Mouse (Mus musculus) erythroblast, embryonic 14.5 days (primary cell): ENCODE results near the gene Snx4. TPM values are rescaled to one million over a fixed set of nuclear protein-coding genes. Genes with fewer than 3 reads are reported as not detected.

ENCODE experiments used
- H3K27me3 ChIP-seq: 2 replicates; pipeline ENCODE4 v1.6.1; 2012; ENCODE audit warnings: inconsistent platforms; ENCODE audit not compliant: control insufficient read depth
- H3K36me3 ChIP-seq: 2 replicates; pipeline ENCODE4 v1.6.1; 2012; ENCODE audit warnings: mild to moderate bottlenecking, inconsistent platforms; ENCODE audit not compliant: control insufficient read depth
- H3K4me1 ChIP-seq: 2 replicates; pipeline ENCODE4 v1.6.1; 2012; ENCODE audit warnings: inconsistent platforms; ENCODE audit not compliant: control insufficient read depth
- H3K4me3 ChIP-seq: replicated peaks from 2 replicates; pipeline ENCODE3; 2012; ENCODE audit warnings: moderate library complexity, mild to moderate bottlenecking, inconsistent platforms
- H3K9me3 ChIP-seq: 2 replicates; pipeline ENCODE4 v1.6.1; 2012; ENCODE audit warnings: low read length, inconsistent platforms, mixed read lengths; ENCODE audit not compliant: control insufficient read depth
- GATA1 ChIP-seq: IDR thresholded peaks from 2 replicates; pipeline ENCODE4 v1.6.1; 2012; ENCODE audit warnings: low read length, inconsistent platforms, mixed read lengths
- TAL1 ChIP-seq: IDR thresholded peaks from 3 replicates; pipeline ENCODE4 v1.6.1; 2012; ENCODE audit warnings: low read length, inconsistent platforms, mixed read lengths
- polyA plus RNA-seq: library from polyadenylated mRNA; stranded (reverse); fragments of >175 nt; gene quantifications from 2 replicates; pipeline ENCODE4 v1.2.3, GENCODE M21; 2012

Gene Snx4
- polyA plus RNA-seq, 1 experiment = 0.37 TPM

- H3K4me3 ChIP-seq = no peak overlapping the region
- H3K27me3 ChIP-seq = no peaks in the 10 kb centered on the region
- peaks cover 2% of the 10 kb centered on the region; the same call in 1 of the 2 replicates for H3K4me1 ChIP-seq
- H3K9me3 ChIP-seq = no peaks in the 10 kb centered on the region
- no peaks in the 10 kb centered on the region for H3K36me3 ChIP-seq
- TF ChIP-seq GATA1 (no peak), TAL1 (no peak)
These were observed 93.6 kb downstream of the Snx4 start for GRCm38 (mm10) chr16:33344875-33345274.

DNA sequence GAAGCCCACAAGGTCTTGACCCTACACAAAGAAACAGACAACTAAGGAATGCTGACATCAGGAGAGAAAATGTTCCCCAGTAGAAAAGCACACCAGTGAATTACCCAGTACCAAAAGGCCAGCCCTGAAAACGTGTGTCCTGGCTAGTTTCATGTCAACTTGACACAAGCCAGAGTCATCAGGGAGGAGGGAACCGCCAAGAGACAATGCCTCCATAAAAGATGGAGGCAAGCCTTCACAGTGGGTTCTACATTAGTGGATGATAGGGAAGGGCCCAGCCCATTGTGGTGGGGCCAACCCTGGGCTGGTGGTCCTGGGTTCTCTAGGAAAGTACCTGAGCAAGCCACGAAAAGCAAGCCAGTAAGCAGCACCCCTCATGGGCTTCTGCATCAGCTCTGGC lies 95.1 kb downstream of the Snx4 start:
- H3K27me3 ChIP-seq = no peaks in the 10 kb centered on the region
- no peak overlapping the region for H3K4me3 ChIP-seq
- no peak for TF ChIP-seq TAL1
- TF ChIP-seq GATA1 = no peak
- no peaks in the 10 kb centered on the region for H3K36me3 ChIP-seq
- no peaks in the 10 kb centered on the region for H3K9me3 ChIP-seq
- H3K4me1 ChIP-seq = no peaks in the 10 kb centered on the region

GRCm38 (mm10) chr16:33347134-33347533 lies 95.9 kb downstream of the Snx4 start:
- H3K4me1 ChIP-seq = no peaks in the 10 kb centered on the region
- TF ChIP-seq TAL1 (no peak), GATA1 (no peak)

More at GRCm38 (mm10) chr16:33347134-33347533, 95.9 kb downstream of the Snx4 start:
- Histone ChIP-seq H3K9me3 (no peaks in the 10 kb centered on the region), H3K36me3 (no peaks in the 10 kb centered on the region), H3K4me3 (no peak overlapping the region), H3K27me3 (no peaks in the 10 kb centered on the region)

Other genes starting within 250 kb of the Snx4 start
- 1.5 and 1.6 TPM in 2 replicates for gene Iqcg, start 195.2 kb upstream of the Snx4 start, polyA plus RNA-seq
- 13.1 and 13.8 TPM in 2 replicates for gene Rpl35a, start 195.0 kb upstream of the Snx4 start, polyA plus RNA-seq
- gene Lmln, start 188.9 kb upstream of the Snx4 start, polyA plus RNA-seq = 0.02 and 0.03 TPM in 2 replicates
- 0.09 and 0.12 TPM in 2 replicates for gene Osbpl11, start 66.4 kb upstream of the Snx4 start, polyA plus RNA-seq
- 0.05 and 0.12 TPM in 2 replicates for gene Zfp148, start 129.4 kb downstream of the Snx4 start, polyA plus RNA-seq